Mouse (Mus musculus) adrenal gland (tissue): ENCODE measurements around the gene Stk38.
"Not testable (repeated sequence)": the region's sequence is repeated elsewhere in the genome, so short reads cannot be mapped to it uniquely, and the experiment has no call there.

Experiments
- intact Hi-C: fragments of 180-260 bp; cut with DNase I; formaldehyde crosslinking; loops from one replicate; pipeline ENCODE4 v1.15.1; 2025

Gene Stk38

GRCm38 (mm10) chr17:29041632-29042031 is 33.8 kb upstream of the Stk38 start:
- intact Hi-C loops, result not testable (repeated sequence)

GRCm38 (mm10) chr17:29039351-29039750 is 31.6 kb upstream of the Stk38 start:
- intact Hi-C loops, result no loop called here

- intact Hi-C loops, result no loop called here
Measured at GRCm38 (mm10) chr17:29035506-29035905, 27.7 kb upstream of the Stk38 start.

GRCm38 (mm10) chr17:29034264-29034663 is 26.5 kb upstream of the Stk38 start:
- intact Hi-C loops, result no loop called here

GRCm38 (mm10) chr17:29033569-29034061 is 25.8 kb upstream of the Stk38 start:
- intact Hi-C loops, result no loop called here

GRCm38 (mm10) chr17:29032274-29033069 is 24.7 kb upstream of the Stk38 start, which contains the start of gene Srsf3:
Gene Srsf3, plus strand, starts transcription at chr17:29032628.
- intact Hi-C loops, result no loop called here

GRCm38 (mm10) chr17:29031771-29032273 is 24.0 kb upstream of the Stk38 start:
- intact Hi-C loops, result no loop called here

GRCm38 (mm10) chr17:29031085-29031711 is 23.4 kb upstream of the Stk38 start:
- intact Hi-C loops, result not testable (repeated sequence)

- intact Hi-C loops, result no loop called here
Measured at GRCm38 (mm10) chr17:29030321-29031034, 22.7 kb upstream of the Stk38 start.

GRCm38 (mm10) chr17:29026652-29027356 is 19.0 kb upstream of the Stk38 start:
- intact Hi-C loops, result no loop called here

GRCm38 (mm10) chr17:29024896-29025565 is 17.2 kb upstream of the Stk38 start:
- intact Hi-C loops, result no loop called here

GRCm38 (mm10) chr17:29024047-29024892 is 16.5 kb upstream of the Stk38 start:
- intact Hi-C loops, result no loop called here

- intact Hi-C loops, result no loop called here
Measured at GRCm38 (mm10) chr17:29023346-29023745, 15.6 kb upstream of the Stk38 start.

- intact Hi-C loops, result no loop called here
Measured at GRCm38 (mm10) chr17:29022230-29022819, 14.5 kb upstream of the Stk38 start.

GRCm38 (mm10) chr17:29020444-29020843 is 12.6 kb upstream of the Stk38 start:
- intact Hi-C loops, result no loop called here

GRCm38 (mm10) chr17:29019391-29019790 is 11.6 kb upstream of the Stk38 start:
- intact Hi-C loops, result no loop called here

- intact Hi-C loops, result no loop called here
Measured at GRCm38 (mm10) chr17:29018292-29018984, 10.6 kb upstream of the Stk38 start.

- intact Hi-C loops, result no loop called here
Measured at GRCm38 (mm10) chr17:29016705-29017104, 8.9 kb upstream of the Stk38 start.

- intact Hi-C loops, result no loop called here
Measured at GRCm38 (mm10) chr17:29015638-29016037, 7.8 kb upstream of the Stk38 start.
